Mouse (Mus musculus): Measurements from ENCODE around the gene Sdhaf1. TPM values are rescaled to one million over a fixed set of nuclear protein-coding genes. Genes with fewer than 3 reads are reported as not detected.

Sdhaf1 gene
- 11.5 and 14.7 TPM in 2 replicates for total RNA-seq (2014; rRNA removed)
- 16.5 and 16.8 TPM in 2 replicates for polyA plus RNA-seq (2015; fragmentation: Nextera tagmentation; extraction: Ambion mirVana)

DNA sequence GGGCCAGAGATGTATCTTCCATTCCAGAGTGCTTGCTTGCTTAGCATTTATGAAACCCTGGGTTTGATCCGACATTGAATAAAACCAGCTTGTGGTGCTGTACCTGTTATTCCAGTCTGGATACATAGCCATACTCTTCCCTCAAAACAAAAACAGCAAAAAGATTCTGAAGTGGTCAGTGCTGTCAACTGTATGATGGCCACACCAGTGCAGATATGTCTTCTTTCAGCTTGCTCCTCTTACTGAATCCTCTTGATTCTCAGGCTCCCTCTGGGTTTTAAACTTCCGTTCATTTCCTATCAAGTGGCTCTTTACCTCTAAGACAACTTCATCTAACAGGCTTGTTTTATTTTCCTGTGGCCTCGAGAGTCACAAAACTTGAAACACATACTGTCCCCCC lies at the start of gene Sdhaf1:
TSS of gene Sdhaf1 (minus strand) at position 101 of the 400 bp plus-strand sequence.
- 81% methylated on average over 3 of the region's 3 CpGs for WGBS
- H3K27ac ChIP-seq (ENCODE audit: low read depth, low read length): no peak within 1 kb of the TSS

DNA sequence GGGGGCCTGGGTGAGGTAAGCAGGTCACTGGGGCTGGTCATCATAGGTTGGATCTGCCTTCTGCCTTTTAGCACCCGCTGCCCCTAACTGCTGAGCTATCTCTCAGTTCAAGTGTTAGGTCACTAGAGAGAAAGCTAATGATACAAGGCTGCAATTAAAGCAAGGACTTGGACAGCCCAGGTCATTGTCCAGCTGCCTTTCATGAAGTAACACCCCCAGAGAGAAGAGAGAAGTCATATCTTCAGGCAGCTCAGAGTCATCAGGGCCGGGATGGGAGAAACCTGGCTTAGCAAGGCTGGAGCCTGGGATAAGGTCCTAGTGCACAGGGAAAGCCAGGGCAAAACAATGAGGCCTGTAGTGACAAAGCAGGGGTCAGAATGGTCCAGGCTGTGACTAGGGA lies 43.8 kb upstream of the Sdhaf1 start:
- Histone ChIP-seq H3K9ac (replicated peaks; ENCODE audit: low read length, poor library complexity, severe bottlenecking) (no peak overlapping the region), H3K4me1 (ENCODE audit: insufficient read depth, low read length) (peaks cover 9% of the 10 kb centered on the region; the same call in 1 of the 2 replicates), H3K4me2 (ENCODE audit: low read depth, low read length, poor library complexity, severe bottlenecking) (no peak overlapping the region), H3K4me3 (ENCODE audit: low read depth, low read length) (no peak overlapping the region), H3K36me3 (ENCODE audit: insufficient read depth, low read length) (no peaks in the 10 kb centered on the region), H3K9me3 (ENCODE audit: low read length) (no peaks in the 10 kb centered on the region), H3K27me3 (ENCODE audit: insufficient read depth, low read length) (0 out of 2 replicates have a peak, but pooled peaks cover 3% of the 10 kb centered on the region), H3K27ac (ENCODE audit: low read depth, low read length) (no peak overlapping the region)
- 79% methylated on average over 2 of the region's 2 CpGs for WGBS
- no peak for ATAC-seq (ENCODE audit: low FRiP score)
- TF ChIP-seq CTCF (IDR thresholded peaks at IDR 0.05): no peak
- no peak for DNase-seq (ENCODE audit: low spot score)

More for the DNA sequence above, at the start of gene Sdhaf1:
- Histone ChIP-seq H3K9ac (replicated peaks; ENCODE audit: low read length, poor library complexity, severe bottlenecking) (no peak within 1 kb of the TSS), H3K4me2 (ENCODE audit: low read depth, low read length, poor library complexity, severe bottlenecking) (peak within 1 kb of the TSS; percentile 72), H3K9me3 (ENCODE audit: low read length) (no peaks in the 10 kb centered on the region), H3K4me1 (ENCODE audit: insufficient read depth, low read length) (no peaks in the 10 kb centered on the region), H3K4me3 (ENCODE audit: low read depth, low read length) (peak within 1 kb of the TSS; percentile 68; the same call in 1 of the 2 replicates), H3K36me3 (ENCODE audit: insufficient read depth, low read length) (no peaks in the 10 kb centered on the region), H3K27me3 (ENCODE audit: insufficient read depth, low read length) (no peaks in the 10 kb centered on the region)
- ATAC-seq (ENCODE audit: low FRiP score) (no peak), DNase-seq (ENCODE audit: low spot score) (no peak)
- no peak for TF ChIP-seq CTCF (IDR thresholded peaks at IDR 0.05)

- Histone ChIP-seq H3K9ac (replicated peaks; ENCODE audit: low read length, poor library complexity, severe bottlenecking) (peak overlapping the region; percentile 97), H3K4me1 (ENCODE audit: insufficient read depth, low read length) (peaks cover 23% of the 10 kb centered on the region; the same call in 1 of the 2 replicates), H3K36me3 (ENCODE audit: insufficient read depth, low read length) (peaks cover 13% of the 10 kb centered on the region), H3K4me2 (ENCODE audit: low read depth, low read length, poor library complexity, severe bottlenecking) (peak overlapping the region; percentile 86), H3K27me3 (ENCODE audit: insufficient read depth, low read length) (0 out of 2 replicates have a peak, but pooled peaks cover 3% of the 10 kb centered on the region), H3K27ac (ENCODE audit: low read depth, low read length) (peak overlapping the region; percentile 76), H3K9me3 (ENCODE audit: low read length) (no peaks in the 10 kb centered on the region), H3K4me3 (ENCODE audit: low read depth, low read length) (peak overlapping the region; percentile 80)
- no peak for TF ChIP-seq CTCF (IDR thresholded peaks at IDR 0.05)
- DNase-seq (ENCODE audit: low spot score): no peak
- WGBS: 49% methylated on average over 6 of the region's 6 CpGs
- ATAC-seq (ENCODE audit: low FRiP score): peak; percentile 17; the same call in 1 of the 2 replicates
Measured at GRCm38 (mm10) chr7:30363344-30363738, 39.6 kb upstream of the Sdhaf1 start.

GRCm38 (mm10) chr7:30362652-30363343 lies 39.1 kb upstream of the Sdhaf1 start, which contains the start of gene Lrfn3:
TSS of gene Lrfn3 (minus strand) at chr7:30362772.
- ATAC-seq (ENCODE audit: low FRiP score): peak; percentile 55; the same call in 1 of the 2 replicates
- peaks cover 23% of the 10 kb centered on the region; the same call in 1 of the 2 replicates for H3K4me1 ChIP-seq (ENCODE audit: insufficient read depth, low read length)

GRCm38 (mm10) chr7:30360028-30360427 lies 36.3 kb upstream of the Sdhaf1 start:
- Histone ChIP-seq H3K9ac (replicated peaks; ENCODE audit: low read length, poor library complexity, severe bottlenecking) (no peak overlapping the region), H3K27ac (ENCODE audit: low read depth, low read length) (no peak overlapping the region), H3K4me1 (ENCODE audit: insufficient read depth, low read length) (peaks cover 23% of the 10 kb centered on the region; the same call in 1 of the 2 replicates), H3K36me3 (ENCODE audit: insufficient read depth, low read length) (peaks cover 36% of the 10 kb centered on the region), H3K4me3 (ENCODE audit: low read depth, low read length) (no peak overlapping the region), H3K4me2 (ENCODE audit: low read depth, low read length, poor library complexity, severe bottlenecking) (0 out of 2 replicates have a peak overlapping the region, but pooled peaks have one; percentile 86), H3K27me3 (ENCODE audit: insufficient read depth, low read length) (no peaks in the 10 kb centered on the region), H3K9me3 (ENCODE audit: low read length) (no peaks in the 10 kb centered on the region)
- no peak for TF ChIP-seq CTCF (IDR thresholded peaks at IDR 0.05)
- 92% methylated on average over 17 of the region's 17 CpGs for WGBS
- DNase-seq (ENCODE audit: low spot score) (no peak), ATAC-seq (ENCODE audit: low FRiP score) (no peak)

More at GRCm38 (mm10) chr7:30362652-30363343, 39.1 kb upstream of the Sdhaf1 start, which contains the start of gene Lrfn3:
- no peaks in the 10 kb centered on the region for H3K9me3 ChIP-seq (ENCODE audit: low read length)
- H3K4me3 ChIP-seq (ENCODE audit: low read depth, low read length): peak within 1 kb of the TSS; percentile 80
- H3K4me2 ChIP-seq (ENCODE audit: low read depth, low read length, poor library complexity, severe bottlenecking): peak within 1 kb of the TSS; percentile 86
- H3K27ac ChIP-seq (ENCODE audit: low read depth, low read length): peak within 1 kb of the TSS; percentile 76
- H3K27me3 ChIP-seq (ENCODE audit: insufficient read depth, low read length): 0 out of 2 replicates have a peak, but pooled peaks cover 3% of the 10 kb centered on the region
- H3K36me3 ChIP-seq (ENCODE audit: insufficient read depth, low read length): peaks cover 16% of the 10 kb centered on the region
- TF ChIP-seq CTCF (IDR thresholded peaks at IDR 0.05): no peak
- peak; percentile 93 for DNase-seq (ENCODE audit: low spot score)
- 2% methylated on average over 40 of the region's 55 CpGs for WGBS
- H3K9ac ChIP-seq (replicated peaks; ENCODE audit: low read length, poor library complexity, severe bottlenecking): peak within 1 kb of the TSS; percentile 97

All from midbrain, postnatal 0 days (tissue).